Mouse (Mus musculus) thymus, postnatal 4 days (tissue): ENCODE results near the gene Defb36.
A peak's percentile ranks its signal among the peaks of the same experiment; 100 is the strongest.

Experiments
- DNase-seq: peaks from one replicate; pipeline ENCODE4 v3.0.0; 2021

The Defb36 gene

DNA sequence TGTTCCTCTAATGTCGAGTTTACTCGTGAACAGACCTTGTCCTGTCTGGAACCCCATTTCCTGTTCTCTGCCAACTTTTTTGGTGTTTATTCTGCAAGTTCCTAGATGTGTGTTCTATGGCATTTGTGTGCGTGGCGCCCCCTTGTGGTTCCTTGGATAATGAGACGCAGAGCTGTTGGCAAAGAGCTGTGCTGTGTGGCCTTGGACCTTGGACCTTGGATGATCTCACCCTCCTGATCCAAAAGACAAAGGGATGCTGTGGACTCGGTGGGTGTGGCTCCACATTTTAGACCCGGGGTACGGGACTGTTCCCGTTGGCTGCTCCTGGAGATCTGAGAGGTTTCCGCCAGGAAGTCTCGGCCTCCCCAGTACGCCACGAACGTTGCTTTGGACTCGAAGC lies at the start of gene Defb36:
Gene Defb36 (plus strand): TSS at position 271 of the 400 bp plus-strand sequence.
- DNase-seq = peak; percentile 56

DNA sequence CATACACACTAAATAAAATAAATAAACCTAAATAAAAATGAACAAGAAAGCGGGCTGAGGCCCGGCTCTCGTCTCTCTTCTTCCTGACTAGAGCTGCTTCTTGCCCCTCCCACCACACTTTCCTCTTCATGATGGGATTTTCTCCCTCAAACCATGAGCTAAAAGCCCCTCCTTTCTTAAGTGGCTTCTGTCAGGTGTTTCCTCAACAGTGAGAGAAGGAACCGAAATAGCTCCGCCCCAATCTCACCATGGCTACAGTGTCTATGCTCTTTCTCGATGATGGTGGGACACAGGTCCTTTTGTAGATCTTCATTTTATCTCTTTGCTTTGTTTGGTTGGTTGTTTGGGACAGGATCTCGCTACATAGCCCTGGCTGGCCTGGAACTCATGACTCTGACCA lies 47.5 kb upstream of the Defb36 start:
- DNase-seq = no peak

- no peak for DNase-seq
Observed at GRCm38 (mm10) chr2:152569038-152569437, 35.1 kb upstream of the Defb36 start, which contains the start of gene Gm17416. Gene Gm17416, plus strand, starts transcription at chr2:152569338.

- no peak for DNase-seq
Observed at GRCm38 (mm10) chr2:152569881-152570280, 34.2 kb upstream of the Defb36 start.

- DNase-seq = no peak
Observed at GRCm38 (mm10) chr2:152570313-152570712, 33.8 kb upstream of the Defb36 start.

GRCm38 (mm10) chr2:152572114-152572794 lies 31.9 kb upstream of the Defb36 start, which contains the start of gene Defb21:
Gene Defb21, plus strand, starts transcription at chr2:152572744.
- peak; percentile 57 for DNase-seq

DNA sequence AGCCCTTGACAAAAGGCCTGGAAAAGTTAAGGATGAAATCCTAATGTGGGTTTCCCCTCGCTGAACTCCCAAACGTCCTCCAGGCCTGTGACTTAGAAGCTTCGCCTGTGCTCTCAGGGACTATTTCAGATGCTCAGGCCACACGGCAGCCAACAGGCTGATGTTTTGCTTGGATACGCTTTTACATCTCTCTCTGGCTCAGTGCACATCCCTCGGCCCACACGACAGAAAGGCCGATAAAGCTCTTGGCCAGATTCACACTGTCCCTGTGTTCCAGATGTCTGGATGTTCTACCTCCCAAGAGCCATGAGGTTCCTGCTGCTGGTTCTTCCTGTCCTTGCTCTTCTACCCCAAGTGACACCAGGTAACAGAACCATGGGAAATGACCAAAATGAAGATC lies 30.6 kb upstream of the Defb36 start:
- DNase-seq = no peak

GRCm38 (mm10) chr2:152580107-152580506 lies 24.0 kb upstream of the Defb36 start, which contains the start of gene Defb19:
Gene Defb19, minus strand, starts transcription at chr2:152580312.
- DNase-seq = no peak

GRCm38 (mm10) chr2:152580612-152581011 lies 23.5 kb upstream of the Defb36 start:
- DNase-seq = no peak

GRCm38 (mm10) chr2:152586926-152587560 lies 17.1 kb upstream of the Defb36 start:
- peak; percentile 41 for DNase-seq

DNA sequence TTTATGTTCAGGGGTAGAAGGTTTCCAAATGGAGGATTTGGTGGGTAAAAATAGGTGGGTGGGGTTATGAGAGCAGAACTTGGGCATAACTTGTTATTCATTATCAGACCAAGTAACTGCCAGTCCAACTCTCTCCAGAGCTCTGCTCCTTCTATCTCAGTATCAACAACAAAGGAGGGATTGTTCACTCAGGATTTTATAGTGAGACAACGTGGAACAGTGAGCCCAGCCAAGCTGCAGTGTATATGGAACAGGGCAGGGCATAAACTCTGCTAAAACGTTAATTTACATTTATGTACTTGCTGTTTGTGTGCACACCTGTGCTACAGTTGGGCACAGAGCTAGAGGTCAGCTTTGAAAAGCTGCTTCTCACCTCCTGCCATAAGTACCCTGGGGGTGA lies 15.7 kb upstream of the Defb36 start:
- no peak for DNase-seq

GRCm38 (mm10) chr2:152589021-152589420 lies 15.1 kb upstream of the Defb36 start:
- DNase-seq = no peak

- DNase-seq = no peak
Observed at GRCm38 (mm10) chr2:152599299-152599698, 4.8 kb upstream of the Defb36 start, which contains the start of gene Defb45. Gene Defb45, minus strand, starts transcription at chr2:152599399.

DNA sequence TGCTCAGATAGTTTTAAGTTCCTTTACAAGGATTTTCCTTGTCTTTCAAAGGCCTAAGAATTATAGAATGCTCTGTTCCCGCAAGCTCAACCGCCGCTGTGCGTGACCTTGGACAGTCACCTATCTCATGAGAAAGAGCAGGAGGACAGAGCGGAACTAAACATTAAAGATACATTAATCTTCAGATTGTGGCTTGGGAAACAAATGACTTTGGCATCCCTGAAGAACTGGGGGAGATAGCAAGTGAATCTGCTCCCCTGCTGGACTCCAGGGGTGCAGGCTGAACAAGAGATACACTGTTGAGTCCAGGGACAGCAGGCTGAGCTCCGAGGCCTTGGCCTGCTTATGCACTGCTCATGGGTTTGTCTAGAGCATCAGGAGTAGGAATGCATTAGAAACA lies 4.1 kb upstream of the Defb36 start:
- DNase-seq = no peak

- DNase-seq = no peak
Observed at GRCm38 (mm10) chr2:152601275-152601960, 2.7 kb upstream of the Defb36 start.

- DNase-seq = no peak
Observed at GRCm38 (mm10) chr2:152607746-152608145, 3.6 kb downstream of the Defb36 start.

GRCm38 (mm10) chr2:152608719-152609118 lies 4.6 kb downstream of the Defb36 start:
- no peak for DNase-seq

- no peak for DNase-seq
Observed at GRCm38 (mm10) chr2:152612193-152612592, 8.1 kb downstream of the Defb36 start.

- peak; percentile 40 for DNase-seq
Observed at GRCm38 (mm10) chr2:152615563-152615962, 11.4 kb downstream of the Defb36 start.

GRCm38 (mm10) chr2:152616470-152616869 lies 12.3 kb downstream of the Defb36 start:
- DNase-seq = no peak

GRCm38 (mm10) chr2:152617374-152617773 lies 13.2 kb downstream of the Defb36 start:
- DNase-seq = peak; percentile 66

DNA sequence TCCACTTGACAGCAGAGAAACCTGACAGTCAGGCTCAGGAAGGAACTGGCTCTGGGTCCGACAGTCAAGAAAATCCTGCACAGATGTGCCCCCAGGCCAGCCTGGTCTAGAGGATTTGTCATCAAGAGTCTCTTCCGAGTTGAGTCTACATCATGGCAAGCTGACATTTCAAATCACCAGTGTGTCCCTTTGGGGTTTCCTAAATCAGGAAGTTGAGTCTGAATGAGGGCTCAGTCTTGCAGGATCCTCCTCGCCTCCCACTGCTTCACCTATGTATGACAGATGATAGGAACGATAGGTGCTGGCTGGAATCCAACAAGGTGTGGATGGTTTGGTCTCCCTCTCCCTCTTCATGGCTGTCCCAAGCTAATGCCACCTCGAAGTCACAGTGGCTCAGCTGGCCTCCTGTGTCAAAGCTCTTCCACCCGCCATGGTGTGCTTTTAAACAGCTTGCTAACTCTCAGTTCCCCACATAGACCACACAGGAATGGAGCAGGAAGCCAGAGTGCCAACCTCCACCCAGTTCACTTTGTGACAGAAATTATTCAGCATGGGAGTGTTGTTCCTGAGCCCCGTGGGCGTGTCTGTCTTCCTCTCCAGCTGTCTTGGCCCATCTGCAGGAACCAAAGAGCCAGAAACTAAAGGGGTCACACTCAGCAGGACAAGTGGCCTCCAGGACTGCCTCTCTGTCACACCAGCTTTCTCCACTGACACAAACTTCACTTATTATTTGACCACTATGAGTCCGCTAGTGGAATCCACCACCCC lies 16.4 kb downstream of the Defb36 start:
- DNase-seq = no peak

DNA sequence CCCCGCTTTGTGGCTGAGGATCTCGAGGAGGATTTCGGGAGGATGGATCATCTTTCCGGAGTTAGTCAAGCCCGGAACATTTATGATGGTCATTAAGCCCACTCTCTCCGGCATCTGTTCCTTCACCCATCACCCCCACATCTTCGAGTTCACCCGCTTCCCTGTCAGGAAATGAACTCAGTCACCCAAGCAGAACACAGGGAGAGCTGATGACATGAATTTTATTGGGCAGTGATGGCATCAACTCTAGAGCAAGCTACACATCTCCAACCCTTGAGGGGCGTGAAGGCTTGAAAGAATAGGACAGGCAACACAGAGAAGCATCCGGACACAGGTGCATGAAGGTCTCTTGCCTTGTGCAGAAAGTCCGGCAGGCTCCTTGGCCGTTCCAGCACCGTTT lies 18.0 kb downstream of the Defb36 start:
- no peak for DNase-seq
